Mouse (Mus musculus): ENCODE data around the gene Fcgr1.
"Not testable (repeated sequence)": the region's sequence is repeated elsewhere in the genome, so short reads cannot be mapped to it uniquely, and the experiment has no call there.

Fcgr1 gene

DNA sequence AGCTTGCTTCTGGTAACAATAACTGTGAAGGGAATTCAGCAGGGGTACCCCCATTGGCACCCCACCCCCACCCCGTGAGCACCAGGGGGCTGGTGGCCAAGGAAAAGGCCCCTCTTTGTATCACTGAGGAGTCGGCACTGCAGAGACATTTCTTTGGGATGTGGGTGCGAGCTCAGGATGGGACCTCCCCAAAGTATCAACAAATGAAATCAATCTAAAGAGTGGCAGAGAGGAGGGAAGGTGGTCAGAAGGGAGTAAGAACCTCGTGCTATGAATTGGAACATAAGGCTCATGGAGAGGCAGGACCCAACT lies 44.8 kb downstream of the Fcgr1 start:
- DNase-seq (ENCODE audit: extremely low read depth, low read depth) = no peak

DNA sequence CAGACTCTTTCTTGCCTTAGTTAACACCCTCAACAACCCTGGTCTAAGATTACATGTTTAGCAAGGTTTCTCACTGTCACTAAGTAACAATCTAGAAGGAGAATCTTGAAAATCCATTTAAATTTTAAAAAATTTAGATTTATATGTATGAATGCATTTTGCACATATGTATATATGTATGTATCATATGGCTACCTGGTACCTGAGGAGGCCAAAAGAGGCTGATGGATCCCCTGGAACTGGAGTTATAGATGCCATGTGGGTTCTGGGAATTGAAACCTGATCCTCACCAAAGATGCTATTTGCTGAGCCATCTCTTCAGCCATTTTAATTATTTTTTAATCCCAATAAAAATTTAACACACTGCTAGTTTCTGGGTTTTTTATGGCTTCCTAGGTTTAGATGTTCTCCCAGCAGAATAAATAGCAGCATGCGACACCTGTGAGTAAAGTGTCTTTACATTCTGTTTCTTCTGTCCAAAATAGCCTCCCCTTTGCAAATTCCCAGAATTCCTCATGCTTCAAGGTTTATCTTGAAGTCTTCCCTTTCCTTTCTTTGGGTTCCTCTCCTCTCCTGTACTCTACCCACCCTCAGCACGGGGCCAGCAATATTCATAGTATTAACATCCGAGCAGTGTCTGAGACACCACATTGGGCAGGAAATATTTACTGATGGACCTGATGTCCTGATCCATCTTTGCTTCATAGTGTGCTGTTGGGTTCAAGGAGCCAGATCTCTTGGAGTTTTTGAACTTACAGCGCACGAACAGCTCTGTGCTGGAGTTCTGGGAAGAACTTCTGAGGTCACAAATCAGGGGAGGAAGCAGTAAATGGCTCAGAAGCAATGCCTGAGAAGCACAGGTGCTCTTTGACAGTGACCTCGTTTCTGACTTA lies 45.4 kb downstream of the Fcgr1 start:
- peak; percentile 71 for DNase-seq (ENCODE audit: extremely low read depth, low read depth)

DNA sequence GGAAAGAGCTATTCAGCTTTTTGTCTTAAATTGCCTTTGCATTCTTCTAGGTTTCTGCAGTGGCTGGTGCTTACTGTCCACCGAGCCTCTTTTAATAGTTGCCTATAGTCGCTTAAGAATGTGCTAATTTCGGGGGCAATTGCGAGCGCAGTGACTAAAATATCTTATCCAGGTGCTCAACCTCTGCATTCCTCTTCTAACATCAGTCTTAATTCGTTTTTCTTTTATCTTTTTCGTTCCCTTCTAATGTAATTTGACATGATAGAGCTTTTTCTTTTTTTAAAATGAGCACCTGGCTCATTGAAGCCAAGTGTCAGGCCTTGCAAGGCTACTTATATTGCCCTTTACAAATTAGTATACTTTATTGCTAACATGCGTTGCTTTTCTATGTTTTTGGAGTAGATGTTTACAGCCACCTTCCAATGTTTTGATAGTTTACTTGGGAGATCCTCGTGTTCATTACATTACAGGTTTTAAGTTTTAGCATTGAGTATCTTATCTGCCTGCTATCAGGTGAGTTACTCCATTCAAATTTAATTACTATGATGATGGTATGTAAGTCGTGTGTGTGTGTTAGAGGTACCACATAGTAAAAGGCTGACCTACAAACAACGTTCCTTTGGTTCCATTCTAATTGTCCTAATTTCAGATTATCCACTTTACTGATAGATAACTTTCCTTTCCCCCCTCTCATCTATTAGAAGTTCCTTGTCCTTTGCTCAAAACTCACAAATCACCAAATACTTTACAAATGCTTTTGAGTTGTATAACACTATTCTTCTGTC lies 46.2 kb downstream of the Fcgr1 start:
- peak; percentile 83 for DNase-seq (ENCODE audit: extremely low read depth, low read depth)

DNA sequence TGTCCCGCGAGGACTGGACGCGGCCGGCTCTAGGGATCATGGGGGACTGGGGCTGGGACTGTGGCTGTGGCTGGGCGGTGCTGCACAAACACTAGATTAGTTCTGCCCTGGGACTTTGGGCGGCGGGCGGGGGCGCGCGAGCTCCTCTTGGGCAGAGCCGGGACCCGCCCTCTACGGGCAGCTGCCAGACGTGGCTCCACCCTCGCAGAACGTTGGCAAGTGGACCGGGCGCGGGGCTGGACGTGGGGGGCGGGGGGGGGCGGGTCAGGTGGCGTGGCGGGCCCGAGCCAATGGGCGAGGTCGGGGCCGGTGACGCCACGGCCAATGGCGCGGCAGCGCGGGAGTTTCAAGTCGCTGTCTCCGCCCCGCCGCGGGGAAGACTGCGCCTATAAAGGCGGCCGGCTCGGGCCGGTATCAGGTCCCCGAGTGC lies 47.3 kb downstream of the Fcgr1 start, which contains the start of gene Hist2h3c1:
TSS of gene Hist2h3c1 (plus strand) at position 259 of the 430 bp plus-strand sequence.
- DNase-seq (ENCODE audit: extremely low read depth, low read depth) = not testable (repeated sequence)

DNA sequence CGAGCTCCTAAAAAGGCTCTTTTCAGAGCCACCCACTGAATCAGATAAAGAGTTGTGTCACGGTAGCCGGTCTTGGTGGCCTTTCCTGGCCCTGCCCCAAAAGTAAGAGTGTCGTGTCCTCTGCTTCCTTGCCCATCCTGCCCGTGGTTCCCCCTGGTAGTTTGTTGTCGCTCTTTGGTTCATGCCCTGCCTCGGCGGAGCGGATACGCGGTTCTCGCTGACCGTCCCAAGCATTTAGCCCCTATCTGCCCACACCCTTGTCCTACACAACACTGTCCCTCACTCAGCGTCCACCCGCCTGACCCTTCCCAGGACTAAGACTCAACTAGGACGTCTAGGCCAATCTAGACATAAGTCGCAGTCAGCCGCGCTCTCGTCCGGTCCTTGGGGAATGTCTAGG lies 47.8 kb downstream of the Fcgr1 start:
- not testable (repeated sequence) for DNase-seq (ENCODE audit: extremely low read depth, low read depth)

DNA sequence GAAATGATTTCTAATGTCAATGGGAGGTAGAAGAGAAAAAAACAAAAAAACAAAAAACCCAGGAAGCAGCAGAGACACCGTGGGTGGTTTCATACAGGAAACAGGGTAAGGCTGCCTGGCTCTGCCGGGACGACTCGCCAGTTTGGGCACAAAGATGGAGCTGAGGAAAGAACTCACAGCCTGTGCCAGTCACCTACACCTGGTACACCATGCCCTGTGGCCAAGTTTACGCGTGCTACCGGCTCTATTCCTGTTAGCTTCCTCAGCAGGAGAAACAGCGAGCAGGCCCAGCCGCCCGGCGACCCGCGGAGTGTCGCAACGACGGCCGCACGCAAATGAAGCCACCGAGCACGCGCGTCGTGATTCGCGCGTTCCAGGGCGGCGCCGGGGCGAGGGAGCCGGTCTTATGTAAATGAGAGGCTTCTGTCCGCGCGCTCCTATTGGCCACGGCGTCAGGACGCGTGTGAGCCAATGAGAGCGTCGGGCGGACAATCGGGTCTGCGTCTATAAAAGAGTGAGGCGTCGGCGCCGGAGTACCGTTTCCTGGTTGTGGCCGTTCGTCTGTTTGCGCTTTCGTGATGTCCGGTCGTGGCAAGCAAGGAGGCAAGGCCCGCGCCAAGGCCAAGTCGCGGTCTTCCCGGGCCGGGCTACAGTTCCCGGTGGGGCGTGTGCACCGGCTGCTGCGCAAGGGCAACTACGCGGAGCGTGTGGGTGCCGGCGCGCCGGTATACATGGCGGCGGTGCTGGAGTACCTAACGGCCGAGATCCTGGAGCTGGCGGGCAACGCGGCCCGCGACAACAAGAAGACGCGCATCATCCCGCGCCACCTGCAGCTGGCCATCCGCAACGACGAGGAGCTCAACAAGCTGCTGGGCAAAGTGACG lies 48.5 kb downstream of the Fcgr1 start, which contains the start of gene Hist2h2aa1:
TSS of gene Hist2h2aa1 (plus strand) at position 495 of the 884 bp plus-strand sequence.
- DNase-seq (ENCODE audit: extremely low read depth, low read depth) = peak; percentile 94

DNA sequence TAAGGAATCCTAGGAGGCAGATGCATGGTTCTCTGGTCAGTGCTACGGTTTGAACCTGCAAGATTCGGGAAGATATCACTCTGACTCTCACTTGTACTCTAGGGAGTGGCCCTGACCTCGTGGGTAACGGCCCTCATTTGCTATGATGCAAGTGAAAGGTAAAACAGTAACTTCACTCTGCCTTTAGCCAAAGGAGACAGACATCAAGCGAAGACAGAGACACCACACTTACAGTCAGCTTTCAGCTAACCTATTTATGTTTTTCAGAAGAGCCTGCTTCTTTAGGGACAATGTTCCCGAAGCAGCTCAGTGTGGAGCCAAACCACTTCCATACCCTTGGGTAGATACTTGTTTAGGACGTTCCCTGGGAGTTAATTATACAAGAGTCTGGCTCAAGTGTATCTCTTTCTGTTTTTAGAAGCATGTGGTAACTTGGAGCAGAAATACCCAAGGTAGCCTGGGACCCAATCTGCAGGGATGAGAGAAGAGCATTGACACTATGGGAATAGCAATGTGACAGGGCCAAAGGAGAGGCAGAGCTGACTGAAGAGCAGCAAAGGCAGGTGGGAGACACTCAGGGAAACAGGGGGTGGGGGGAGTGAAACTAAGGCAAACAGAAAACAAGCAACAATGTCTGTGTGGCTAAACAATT lies 49.7 kb downstream of the Fcgr1 start:
- no peak for DNase-seq (ENCODE audit: extremely low read depth, low read depth)

DNA sequence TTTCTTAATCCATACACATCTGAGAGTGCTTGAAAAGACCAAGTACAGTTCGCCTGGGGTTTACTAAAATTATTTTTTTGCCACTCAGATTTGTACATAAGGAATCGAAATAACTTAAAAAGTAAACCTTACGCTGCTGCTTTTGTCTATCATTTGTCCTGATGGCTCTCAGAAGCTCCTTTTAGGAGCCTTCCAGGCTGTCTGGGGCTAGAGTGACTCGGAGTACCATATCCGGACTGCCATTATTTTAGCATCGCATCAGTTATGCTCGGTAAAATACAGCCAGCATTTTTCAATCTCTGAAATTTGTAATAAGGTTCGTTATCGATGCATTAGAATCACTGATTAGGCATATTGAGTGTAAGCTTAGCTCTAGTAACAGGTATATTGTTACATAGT lies 53.0 kb downstream of the Fcgr1 start:
- no peak for DNase-seq (ENCODE audit: extremely low read depth, low read depth)

DNA sequence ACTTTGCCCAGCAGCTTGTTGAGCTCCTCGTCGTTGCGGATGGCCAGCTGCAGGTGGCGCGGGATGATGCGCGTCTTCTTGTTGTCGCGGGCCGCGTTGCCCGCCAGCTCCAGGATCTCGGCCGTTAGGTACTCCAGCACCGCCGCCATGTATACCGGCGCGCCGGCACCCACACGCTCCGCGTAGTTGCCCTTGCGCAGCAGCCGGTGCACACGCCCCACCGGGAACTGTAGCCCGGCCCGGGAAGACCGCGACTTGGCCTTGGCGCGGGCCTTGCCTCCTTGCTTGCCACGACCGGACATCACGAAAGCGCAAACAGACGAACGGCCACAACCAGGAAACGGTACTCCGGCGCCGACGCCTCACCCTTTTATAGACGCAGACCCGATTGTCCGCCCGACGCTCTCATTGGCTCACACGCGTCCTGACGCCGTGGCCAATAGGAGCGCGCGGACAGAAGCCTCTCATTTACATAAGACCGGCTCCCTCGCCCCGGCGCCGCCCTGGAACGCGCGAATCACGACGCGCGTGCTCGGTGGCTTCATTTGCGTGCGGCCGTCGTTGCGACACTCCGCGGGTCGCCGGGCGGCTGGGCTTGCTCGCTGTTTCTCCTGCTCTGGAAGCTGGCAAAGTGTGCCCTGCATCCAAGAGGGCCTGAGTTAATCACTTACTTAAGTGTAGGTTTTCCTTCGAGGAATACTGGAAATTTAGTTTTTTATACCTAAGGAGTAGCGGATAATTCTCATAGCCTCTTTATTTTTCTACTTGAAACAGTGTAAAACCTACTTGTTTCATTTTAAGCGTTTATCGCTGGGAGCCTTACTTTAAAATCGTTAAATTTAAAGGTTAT lies 53.6 kb downstream of the Fcgr1 start, which contains the start of gene Hist2h2aa2:
TSS of gene Hist2h2aa2 (minus strand) at position 328 of the 850 bp plus-strand sequence.
- peak; percentile 91 for DNase-seq (ENCODE audit: extremely low read depth, low read depth)

DNA sequence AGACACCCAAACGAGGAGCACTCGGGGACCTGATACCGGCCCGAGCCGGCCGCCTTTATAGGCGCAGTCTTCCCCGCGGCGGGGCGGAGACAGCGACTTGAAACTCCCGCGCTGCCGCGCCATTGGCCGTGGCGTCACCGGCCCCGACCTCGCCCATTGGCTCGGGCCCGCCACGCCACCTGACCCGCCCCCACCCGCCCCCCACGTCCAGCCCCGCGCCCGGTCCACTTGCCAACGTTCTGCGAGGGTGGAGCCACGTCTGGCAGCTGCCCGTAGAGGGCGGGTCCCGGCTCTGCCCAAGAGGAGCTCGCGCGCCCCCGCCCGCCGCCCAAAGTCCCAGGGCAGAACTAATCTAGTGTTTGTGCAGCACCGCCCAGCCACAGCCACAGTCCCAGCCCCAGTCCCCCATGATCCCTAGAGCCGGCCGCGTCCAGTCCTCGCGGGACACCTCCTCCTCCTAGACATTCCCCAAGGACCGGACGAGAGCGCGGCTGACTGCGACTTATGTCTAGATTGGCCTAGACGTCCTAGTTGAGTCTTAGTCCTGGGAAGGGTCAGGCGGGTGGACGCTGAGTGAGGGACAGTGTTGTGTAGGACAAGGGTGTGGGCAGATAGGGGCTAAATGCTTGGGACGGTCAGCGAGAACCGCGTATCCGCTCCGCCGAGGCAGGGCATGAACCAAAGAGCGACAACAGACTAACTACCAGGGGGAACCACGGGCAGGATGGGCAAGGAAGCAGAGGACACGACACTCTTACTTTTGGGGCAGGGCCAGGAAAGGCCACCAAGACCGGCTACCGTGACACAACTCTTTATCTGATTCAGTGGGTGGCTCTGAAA lies 54.6 kb downstream of the Fcgr1 start, which contains the start of gene Hist2h3c2:
TSS of gene Hist2h3c2 (minus strand) at position 174 of the 840 bp plus-strand sequence.
- DNase-seq (ENCODE audit: extremely low read depth, low read depth) = not testable (repeated sequence)

DNA sequence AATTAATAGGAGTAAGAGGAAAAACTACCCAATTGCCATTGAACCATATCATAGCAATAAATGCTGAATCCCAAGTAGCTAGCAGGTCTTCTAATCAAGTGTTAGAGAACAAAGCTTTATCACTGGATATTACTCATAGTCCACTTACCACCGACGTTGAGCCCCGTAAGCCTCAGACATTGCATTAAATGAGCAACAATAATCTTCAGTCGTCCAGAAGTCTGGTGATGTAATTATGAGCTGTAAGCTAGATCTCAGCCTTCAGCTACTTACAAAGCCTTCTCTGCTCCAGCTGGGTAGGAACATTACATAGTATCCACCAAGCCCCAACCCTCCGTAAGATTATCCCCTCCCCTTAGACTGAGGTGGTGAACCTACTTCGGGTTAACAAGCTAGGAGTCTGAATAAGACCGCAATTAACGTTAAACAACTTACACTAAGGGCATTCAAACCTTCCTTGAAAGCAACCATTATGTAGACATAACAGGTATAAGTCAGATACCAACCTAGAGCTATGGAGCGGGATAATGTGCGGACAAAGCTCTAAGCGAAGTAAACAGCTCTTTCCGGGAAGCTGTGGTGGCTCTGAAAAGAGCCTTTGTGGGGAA lies 55.8 kb downstream of the Fcgr1 start:
- DNase-seq (ENCODE audit: extremely low read depth, low read depth) = peak; percentile 95

DNA sequence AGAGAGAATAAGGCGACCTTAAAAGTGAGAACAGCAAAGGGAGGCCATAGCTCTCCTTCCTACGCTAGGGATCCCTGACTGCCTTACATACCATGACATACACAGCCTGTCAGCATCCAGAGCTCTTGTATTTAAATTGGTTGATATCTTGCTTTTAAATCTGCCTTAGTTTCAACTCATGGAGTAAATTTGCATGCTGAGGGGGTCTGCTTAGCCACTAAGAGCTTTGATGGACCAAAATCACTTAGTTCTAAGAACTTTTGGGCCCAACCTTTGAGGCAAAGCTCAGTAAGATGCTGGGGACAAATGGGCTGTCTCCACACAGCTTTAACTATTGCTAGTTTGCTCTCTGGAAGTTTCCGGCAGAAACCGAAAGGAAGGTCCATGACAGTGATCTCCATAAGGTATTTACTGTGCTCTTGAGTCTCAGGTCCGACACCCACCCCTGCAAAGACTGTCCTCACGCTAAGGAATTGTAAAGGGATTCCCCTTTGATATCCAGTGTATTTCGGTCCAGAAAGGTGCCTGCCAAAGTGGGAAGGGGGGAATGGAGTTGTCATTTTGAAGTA lies 56.4 kb downstream of the Fcgr1 start:
- DNase-seq (ENCODE audit: extremely low read depth, low read depth) = peak; percentile 85

DNA sequence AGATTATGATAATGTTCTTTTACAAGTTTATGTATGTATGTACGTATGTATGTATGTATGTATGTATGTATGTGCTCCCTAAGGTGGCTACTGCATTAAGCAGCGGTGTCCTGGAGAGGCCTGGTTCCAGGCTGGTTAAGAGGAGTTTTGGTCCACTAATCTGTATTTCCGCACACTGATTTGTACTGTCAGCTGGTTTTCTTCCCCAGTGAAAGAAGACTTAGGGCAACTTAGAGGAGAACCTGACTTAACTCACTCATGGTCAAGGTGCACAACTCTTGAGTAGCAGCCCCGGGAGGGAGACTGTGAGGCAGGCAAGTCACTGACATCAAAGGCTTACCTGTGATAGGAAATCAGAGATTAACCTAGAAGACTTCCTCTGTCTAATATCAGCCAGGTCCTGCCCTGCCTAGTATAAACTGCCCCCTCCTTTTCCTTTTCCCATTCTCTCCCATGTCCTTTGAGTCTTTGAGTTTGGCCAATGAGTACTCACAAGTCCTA lies 56.9 kb downstream of the Fcgr1 start:
- no peak for DNase-seq (ENCODE audit: extremely low read depth, low read depth)

DNA sequence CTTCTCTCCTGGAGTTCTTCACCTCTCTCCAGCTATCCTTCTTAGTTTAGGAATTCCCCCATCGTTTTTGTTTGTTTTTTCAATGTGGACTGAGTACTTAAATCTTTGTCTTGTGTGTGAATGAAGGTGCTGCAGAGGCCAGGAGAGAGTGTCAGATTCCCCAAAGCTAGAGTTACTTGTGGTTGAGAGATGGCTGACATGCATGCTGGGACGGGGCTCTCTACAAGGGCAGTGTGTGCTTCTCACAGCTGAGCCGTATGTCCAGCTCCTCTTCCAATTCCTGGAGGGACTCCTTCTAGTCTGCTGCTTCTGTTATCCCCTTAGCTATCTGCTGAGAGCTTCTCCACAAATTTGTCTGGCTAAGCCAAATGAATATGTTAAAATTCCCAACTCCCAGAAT lies 57.9 kb downstream of the Fcgr1 start:
- no peak for DNase-seq (ENCODE audit: extremely low read depth, low read depth)

DNA sequence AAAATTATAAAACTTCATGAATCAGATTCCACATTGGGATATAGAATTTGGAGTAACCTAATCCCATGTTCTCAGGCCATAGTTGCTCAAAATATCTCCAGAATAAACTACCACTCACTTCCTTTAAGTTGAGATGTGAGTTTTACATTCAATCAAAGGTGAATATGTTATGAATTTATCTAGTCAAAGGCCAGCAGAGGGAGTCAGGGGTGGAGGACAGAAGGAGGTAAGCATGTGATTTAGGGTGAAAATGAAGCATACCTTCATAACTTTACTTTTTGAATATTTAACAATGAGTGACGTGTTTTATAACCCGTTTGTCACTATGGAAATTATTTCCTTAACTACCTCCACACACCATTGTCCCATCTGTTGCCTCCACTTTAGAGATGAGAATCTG lies 58.9 kb downstream of the Fcgr1 start:
- no peak for DNase-seq (ENCODE audit: extremely low read depth, low read depth)

Measured in MEL-GATA-1-ER (cell line).